Mouse (Mus musculus) G1E (cell line): ENCODE data around the gene Tmem132d.

Experiments used
- CTCF ChIP-seq: IDR thresholded peaks from 2 replicates; pipeline ENCODE4 v1.5.1; 2012; ENCODE audit warnings: low read depth, low read length, inconsistent platforms, mixed read lengths
- GATA1 ChIP-seq: IDR thresholded peaks from 2 replicates; pipeline ENCODE4 v1.6.1; 2012; ENCODE audit warnings: borderline replicate concordance, low read length, inconsistent platforms, mixed read lengths
- POLR2AphosphoS5 ChIP-seq: IDR thresholded peaks from 2 replicates; pipeline ENCODE4 v1.6.1; 2012; ENCODE audit warnings: low read depth, low read length, inconsistent platforms; ENCODE audit not compliant: insufficient replicate concordance

GRCm38 (mm10) chr5:128480816-128481215, 47.9 kb upstream of the Tmem132d start:
- no peak for TF ChIP-seq CTCF
- TF ChIP-seq POLR2AphosphoS5: no peak
- TF ChIP-seq GATA1: no peak
